Mouse (Mus musculus): Measurements from ENCODE around the gene Dars.

The Dars gene

GRCm38 (mm10) chr1:128411141-128411540 is 6.0 kb downstream of the Dars start:
- DNase-seq (ENCODE audit: low spot score): no peak

GRCm38 (mm10) chr1:128406846-128407245 is 10.3 kb downstream of the Dars start:
- no peak for DNase-seq (ENCODE audit: low spot score)

DNA sequence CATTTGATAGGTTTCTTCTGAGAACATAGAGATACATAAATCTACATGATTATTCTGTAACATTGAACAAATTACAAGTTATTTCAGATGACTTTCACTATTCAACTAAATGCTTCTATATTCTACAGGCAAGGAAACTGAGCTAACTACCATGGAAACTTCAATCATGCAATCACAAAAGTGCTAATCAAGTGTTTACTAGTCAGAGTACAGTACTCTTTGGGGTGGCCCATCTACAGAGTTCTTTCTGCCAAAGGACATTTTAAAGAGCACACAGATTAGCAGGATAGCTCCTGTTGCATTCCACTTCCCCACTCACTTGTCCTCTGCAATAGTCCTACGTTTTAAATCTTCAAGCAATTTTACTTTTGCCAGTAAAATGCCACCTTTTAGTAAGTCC is 11.5 kb downstream of the Dars start:
- DNase-seq (ENCODE audit: low spot score): no peak

DNA sequence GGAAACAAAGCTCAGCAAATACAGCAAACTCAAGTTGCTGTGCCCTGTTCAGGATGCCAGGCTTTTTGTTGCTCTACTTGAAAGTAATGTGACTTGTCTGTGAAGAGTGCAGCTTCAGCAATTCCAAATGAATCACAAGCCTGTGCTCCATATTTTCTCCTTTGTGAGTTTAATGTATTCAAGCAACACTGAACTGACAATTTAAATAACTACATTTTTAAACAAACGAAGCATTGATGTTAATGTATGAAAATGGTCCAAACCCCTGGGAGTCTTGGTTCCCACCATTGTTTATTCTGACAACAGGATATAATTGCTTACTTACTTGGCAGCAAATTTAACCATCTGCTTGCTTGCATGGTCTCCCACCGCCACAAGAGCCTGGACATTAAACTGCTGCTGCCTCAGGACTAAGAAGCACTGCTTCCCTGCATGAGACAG is 12.1 kb downstream of the Dars start:
- DNase-seq (ENCODE audit: low spot score): no peak

DNA sequence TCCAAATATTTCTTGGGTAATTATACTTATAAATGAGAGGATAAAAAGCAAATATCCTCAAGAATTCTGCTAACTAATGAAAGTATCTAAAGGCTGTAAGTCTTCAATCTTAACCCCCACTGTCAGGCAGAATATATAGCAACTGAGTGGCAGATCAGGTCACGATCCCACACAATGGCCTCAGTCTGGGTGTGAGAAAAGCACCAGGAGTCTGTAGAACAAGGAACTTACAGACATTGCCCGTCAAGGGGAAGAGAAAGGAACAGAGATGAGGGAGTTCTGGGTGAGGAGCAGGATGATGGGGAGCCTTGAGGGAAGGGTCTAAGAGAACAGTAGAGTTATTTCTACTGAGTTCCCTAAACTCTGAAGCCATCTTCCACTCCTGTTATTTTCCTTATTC is 16.2 kb downstream of the Dars start:
- no peak for DNase-seq (ENCODE audit: low spot score)

DNA sequence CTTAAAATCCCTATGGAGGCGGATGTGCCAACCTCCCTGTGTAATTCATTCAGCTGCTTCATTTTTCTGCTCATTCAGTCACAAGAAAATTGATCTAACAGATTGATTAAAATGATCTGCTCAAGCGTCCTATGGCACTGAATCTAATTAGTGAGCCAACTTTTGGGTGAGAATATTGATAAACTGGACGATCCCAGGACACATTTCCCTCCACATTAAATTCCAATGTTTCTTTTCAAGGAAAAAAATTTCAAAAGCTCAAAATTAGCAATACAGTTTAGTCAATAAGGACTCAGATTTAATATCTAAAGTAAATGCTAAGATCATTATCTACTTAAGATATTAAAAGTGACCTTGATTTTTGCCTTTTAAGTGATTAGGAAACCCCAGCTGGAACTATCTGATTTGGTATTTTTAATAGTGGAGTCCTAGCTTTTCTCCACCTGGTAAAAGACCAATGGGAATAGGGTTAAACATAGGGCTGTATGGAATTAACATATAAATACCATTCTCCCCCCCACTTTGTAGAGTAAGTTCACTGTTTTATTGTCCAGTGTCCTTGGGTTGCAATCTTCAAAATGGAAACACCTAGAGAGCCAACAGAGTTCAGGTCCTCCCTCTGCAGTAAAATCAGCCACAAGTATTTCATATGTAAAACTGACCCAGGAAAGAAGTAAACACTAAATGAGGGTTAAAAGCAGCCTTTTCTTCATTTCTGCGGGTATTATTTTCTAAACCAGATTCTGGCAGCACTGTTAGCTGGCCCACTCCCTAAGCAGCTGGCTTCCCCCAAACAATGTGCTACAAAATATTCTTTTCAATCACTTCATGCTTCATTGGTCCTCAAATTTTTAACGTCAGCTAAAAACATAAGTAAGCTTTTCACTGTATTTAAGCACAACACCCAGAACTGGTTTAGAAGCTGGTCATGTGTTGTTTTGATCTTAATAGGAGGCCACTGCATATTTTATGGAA is 16.9 kb downstream of the Dars start:
- DNase-seq (ENCODE audit: low spot score): no peak

GRCm38 (mm10) chr1:128398738-128399445 is 18.3 kb downstream of the Dars start:
- DNase-seq (ENCODE audit: low spot score): no peak

GRCm38 (mm10) chr1:128394657-128395056 is 22.5 kb downstream of the Dars start:
- DNase-seq (ENCODE audit: low spot score): no peak

- no peak for DNase-seq (ENCODE audit: low spot score)
Measured at GRCm38 (mm10) chr1:128392382-128392781, 24.8 kb downstream of the Dars start.

- DNase-seq (ENCODE audit: low spot score): no peak
Measured at GRCm38 (mm10) chr1:128386487-128386886, 30.7 kb downstream of the Dars start.

DNA sequence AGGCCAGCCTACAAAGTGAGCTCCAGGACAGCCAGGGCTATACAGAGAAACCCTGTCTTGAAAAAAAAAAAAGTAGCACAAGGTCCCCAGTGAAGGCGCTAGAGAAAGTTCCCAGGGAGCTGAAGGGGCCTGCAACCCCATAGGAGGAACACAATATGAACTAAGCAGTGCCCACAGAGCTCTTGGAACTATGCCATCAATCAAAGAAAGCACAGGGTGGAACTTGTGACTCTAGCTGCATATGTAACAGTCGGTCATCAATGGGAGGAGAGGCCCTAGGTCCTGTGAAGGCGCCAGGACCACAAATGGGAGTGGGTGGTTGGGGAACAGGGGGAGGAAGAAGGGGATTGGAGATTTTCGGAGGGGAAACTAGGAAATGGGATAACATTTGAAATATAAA is 40.3 kb downstream of the Dars start:
- DNase-seq (ENCODE audit: low spot score): no peak

GRCm38 (mm10) chr1:128372143-128372860 is 44.9 kb downstream of the Dars start:
- peak; percentile 25 for DNase-seq (ENCODE audit: low spot score)

GRCm38 (mm10) chr1:128368732-128369441 is 48.3 kb downstream of the Dars start:
- peak; percentile 53 for DNase-seq (ENCODE audit: low spot score)

- peak; percentile 31 for DNase-seq (ENCODE audit: low spot score)
Measured at GRCm38 (mm10) chr1:128360601-128361000, 56.6 kb downstream of the Dars start.

DNA sequence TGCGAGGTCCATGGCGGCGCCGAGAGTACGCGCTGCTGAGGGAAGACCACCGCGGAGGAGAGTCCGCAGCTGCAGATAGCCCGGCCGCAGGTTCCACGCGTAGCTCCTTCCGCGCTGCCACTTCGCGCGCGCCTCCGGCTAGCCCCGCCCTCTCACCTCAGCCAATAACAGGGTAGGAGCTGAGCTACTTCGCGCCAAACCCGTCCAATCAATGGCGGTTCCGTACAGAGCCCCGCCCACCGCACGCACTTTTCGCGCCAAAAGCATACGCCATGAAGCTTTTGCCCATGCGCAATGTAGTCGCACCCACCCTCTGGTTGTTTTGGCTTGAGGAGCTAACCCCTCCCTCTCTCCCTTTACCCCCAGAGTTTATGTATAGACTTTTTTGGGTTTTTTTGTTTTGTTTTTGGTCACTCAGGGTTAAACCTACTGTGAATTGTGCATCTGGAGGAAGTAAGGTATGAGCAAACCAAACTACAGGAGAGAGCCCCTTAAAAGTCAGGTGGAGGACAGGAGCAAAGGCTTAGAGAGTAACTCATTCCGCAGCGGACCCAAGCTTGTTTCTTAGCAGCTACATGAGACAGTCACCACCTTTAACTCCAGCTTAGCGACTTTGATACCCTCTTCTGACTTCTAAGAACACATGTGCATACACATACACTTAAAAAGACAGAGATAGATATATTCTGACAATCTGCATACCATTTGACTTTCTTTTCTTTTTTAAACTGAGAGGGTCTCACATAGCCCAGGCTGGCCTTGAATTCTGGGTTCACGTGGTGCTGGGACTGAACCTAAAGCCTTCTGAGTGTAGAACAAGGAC is 57.4 kb downstream of the Dars start, which contains the start of gene Mcm6:
Gene Mcm6 (minus strand): TSS at position 111 of the 823 bp plus-strand sequence.
- peak; percentile 84 for DNase-seq (ENCODE audit: low spot score)

DNA sequence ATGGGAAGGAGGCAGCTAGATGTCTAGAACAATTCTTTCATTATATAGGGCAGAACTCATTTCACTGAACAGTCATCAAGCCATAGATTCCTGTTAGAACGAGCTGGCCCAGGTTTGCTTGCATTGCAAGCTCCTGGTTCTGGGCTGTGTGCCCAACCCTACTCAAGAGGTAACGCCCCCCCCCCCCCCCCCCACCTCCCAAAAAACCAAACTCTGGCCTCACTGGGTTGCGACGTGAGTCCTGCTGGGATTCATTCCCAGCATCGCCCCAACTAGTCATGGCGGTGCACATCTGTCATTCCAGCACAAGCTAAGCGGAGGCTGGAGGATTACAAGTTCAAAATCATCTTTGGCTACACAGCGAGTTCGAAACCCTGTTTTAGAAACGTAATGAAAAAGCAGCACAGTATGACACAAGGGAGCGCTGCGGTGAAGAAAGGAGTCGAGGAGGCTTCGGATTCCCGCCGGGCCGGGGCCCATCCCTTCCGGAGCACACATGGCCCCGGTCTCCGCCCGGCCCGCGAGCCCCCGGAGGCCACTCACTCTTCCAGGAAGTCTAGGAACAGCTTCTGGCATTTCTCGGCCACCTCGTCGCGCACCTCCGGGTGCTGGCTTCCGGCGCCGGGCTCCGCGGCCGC is 58.1 kb downstream of the Dars start:
- peak; percentile 16 for DNase-seq (ENCODE audit: low spot score)

DNA sequence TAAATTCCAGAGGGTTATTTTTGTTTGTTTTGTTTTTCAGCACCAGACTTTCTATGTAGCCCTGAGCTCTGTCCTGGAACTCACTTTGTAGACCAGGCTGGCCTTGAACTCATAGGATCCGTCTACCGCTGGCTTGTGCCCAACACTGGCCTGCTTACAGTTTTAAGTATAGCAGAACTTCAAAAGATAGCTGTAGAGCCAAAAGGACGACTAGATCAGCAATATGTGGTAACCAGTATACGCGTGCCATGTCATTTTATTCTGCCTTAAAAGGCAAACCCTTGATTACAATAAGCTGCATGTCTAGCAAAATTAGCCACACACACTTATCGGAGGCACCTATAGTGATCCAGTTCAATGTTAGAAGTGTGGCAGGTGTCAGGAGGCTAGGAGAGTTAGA is 58.9 kb downstream of the Dars start:
- DNase-seq (ENCODE audit: low spot score): no peak

- no peak for DNase-seq (ENCODE audit: low spot score)
Measured at GRCm38 (mm10) chr1:128357452-128357851, 59.7 kb downstream of the Dars start.

GRCm38 (mm10) chr1:128353092-128353491 is 64.1 kb downstream of the Dars start:
- no peak for DNase-seq (ENCODE audit: low spot score)

GRCm38 (mm10) chr1:128344232-128344631 is 72.9 kb downstream of the Dars start:
- no peak for DNase-seq (ENCODE audit: low spot score)
